In genomic region chr1:91564004-91564403, GRCm38 (mm10) we compare ENCODE assay signal across 9 mouse cellular contexts. TPM values are rescaled to one million over a fixed set of nuclear protein-coding genes. Genes with fewer than 3 reads are reported as not detected.
DNase-seq lines count a peak whose midpoint lies in the region; ATAC-seq and TF ChIP-seq lines count a peak whose summit lies in the region.
"Had no signal": no experiment of that assay in that cellular context is flagged by ENCODE, and none has a peak within 500 bp of the region (broad histone marks: within the 10 kb centered on the region; RNA-seq: fewer than 3 reads in every experiment).

No protein-coding gene starts in this region.

- no peaks in the 10 kb centered on the region for H3K36me3 ChIP-seq in hindbrain, postnatal 0 days (ENCODE audit: insufficient read depth, low read length)
- peaks cover 2% of the 10 kb centered on the region; the same call in 1 of the 2 replicates for H3K36me3 ChIP-seq in hindbrain, embryonic 13.5 days
- H3K36me3 ChIP-seq in ES-Bruce4 (ENCODE audit: control insufficient read depth, insufficient read depth, low read length, poor library complexity, severe bottlenecking), result no peaks in the 10 kb centered on the region
- H3K36me3 ChIP-seq in hindbrain, embryonic 16.5 days (ENCODE audit: control insufficient read depth, insufficient read depth, low read length), result no peaks in the 10 kb centered on the region
- H3K36me3 ChIP-seq: embryonic facial prominence, embryonic 13.5 days had no signal

- WGBS in hindbrain, postnatal 0 days, result 78% methylated on average over 3 of the region's 3 CpGs
- 79% methylated on average over 3 of the region's 3 CpGs for WGBS in hindbrain, embryonic 13.5 days
- WGBS in hindbrain, embryonic 16.5 days, result 77% methylated on average over 3 of the region's 3 CpGs

- H3K4me2 ChIP-seq in hindbrain, postnatal 0 days (ENCODE audit: low read depth, low read length), result no peak overlapping the region
- no peak overlapping the region for H3K4me2 ChIP-seq in hindbrain, embryonic 13.5 days
- H3K4me2 ChIP-seq in hindbrain, embryonic 16.5 days (ENCODE audit: low read length), result no peak overlapping the region
- H3K4me2 ChIP-seq: embryonic facial prominence, embryonic 13.5 days had no signal

- H3K4me3 ChIP-seq in hindbrain, postnatal 0 days (ENCODE audit: low read length), result no peak overlapping the region
- no peak overlapping the region for H3K4me3 ChIP-seq in hindbrain, embryonic 13.5 days
- H3K4me3 ChIP-seq in ES-Bruce4 (ENCODE audit: low read depth, low read length), result no peak overlapping the region
- H3K4me3 ChIP-seq in hindbrain, embryonic 16.5 days (ENCODE audit: low read length), result no peak overlapping the region
- H3K4me3 ChIP-seq: embryonic facial prominence, embryonic 13.5 days had no signal

- no peaks in the 10 kb centered on the region for H3K27me3 ChIP-seq in hindbrain, postnatal 0 days (ENCODE audit: insufficient read depth, low read length)
- H3K27me3 ChIP-seq in hindbrain, embryonic 13.5 days, result no peaks in the 10 kb centered on the region
- no peaks in the 10 kb centered on the region for H3K27me3 ChIP-seq in ES-Bruce4 (ENCODE audit: control insufficient read depth, insufficient read depth, low read length, poor library complexity, severe bottlenecking)
- H3K27me3 ChIP-seq in hindbrain, embryonic 16.5 days (replicated peaks; ENCODE audit: control insufficient read depth, insufficient read depth, low read length), result no peaks in the 10 kb centered on the region
- H3K27me3 ChIP-seq: embryonic facial prominence, embryonic 13.5 days had no signal

- H3K4me1 ChIP-seq in hindbrain, postnatal 0 days (ENCODE audit: insufficient read depth, low read length), result no peaks in the 10 kb centered on the region
- H3K4me1 ChIP-seq in hindbrain, embryonic 13.5 days (replicated peaks), result no peaks in the 10 kb centered on the region
- H3K4me1 ChIP-seq in ES-Bruce4 (ENCODE audit: control insufficient read depth, insufficient read depth, low read length), result no peaks in the 10 kb centered on the region
- H3K4me1 ChIP-seq in hindbrain, embryonic 16.5 days (ENCODE audit: control insufficient read depth, insufficient read depth, low read depth, low read length), result no peaks in the 10 kb centered on the region

- TF ChIP-seq POLR2A in ES-Bruce4 (IDR thresholded peaks at IDR 0.05; ENCODE audit: insufficient read depth, low read length), result no peak

- peak; percentile 56 for TF ChIP-seq CTCF in hindbrain, postnatal 0 days (IDR thresholded peaks at IDR 0.05; ENCODE audit: low read depth)
- TF ChIP-seq CTCF in ES-Bruce4 (IDR thresholded peaks at IDR 0.05; ENCODE audit: low read depth, low read length), result peak; percentile 20

- TF ChIP-seq EP300 in ES-Bruce4 (IDR thresholded peaks at IDR 0.05; ENCODE audit: insufficient read depth, low read depth, low read length), result no peak

- H3K9me3 ChIP-seq in hindbrain, postnatal 0 days (ENCODE audit: low read length), result no peaks in the 10 kb centered on the region
- H3K9me3 ChIP-seq in hindbrain, embryonic 13.5 days, result no peaks in the 10 kb centered on the region
- no peaks in the 10 kb centered on the region for H3K9me3 ChIP-seq in ES-Bruce4 (replicated peaks; ENCODE audit: control insufficient read depth, insufficient read depth, low read length, poor library complexity, severe bottlenecking)
- H3K9me3 ChIP-seq in hindbrain, embryonic 16.5 days (ENCODE audit: control insufficient read depth, low read length), result no peaks in the 10 kb centered on the region
- H3K9me3 ChIP-seq: embryonic facial prominence, embryonic 13.5 days had no signal

- DNase-seq in hindbrain, postnatal 0 days (ENCODE audit: low spot score), result peak; percentile 19
- DNase-seq in brain, adult 2 months (ENCODE audit: low read depth, low spot score), result peak; percentile 14
- DNase-seq in lung, postnatal 10 days, result peak; percentile 43
- DNase-seq in right cerebral cortex, postnatal 4 days, result no peak
- DNase-seq in right cerebral cortex, postnatal 10 days (ENCODE audit: low spot score in 2 of 2), result no peak

- no peak overlapping the region for H3K9ac ChIP-seq in hindbrain, postnatal 0 days (replicated peaks; ENCODE audit: low read length)
- no peak overlapping the region for H3K9ac ChIP-seq in hindbrain, embryonic 13.5 days
- no peak overlapping the region for H3K9ac ChIP-seq in ES-Bruce4 (ENCODE audit: low read depth, poor library complexity, severe bottlenecking)
- H3K9ac ChIP-seq in hindbrain, embryonic 16.5 days (ENCODE audit: low read depth, low read length), result no peak overlapping the region
- H3K9ac ChIP-seq: embryonic facial prominence, embryonic 13.5 days had no signal

- ATAC-seq in hindbrain, postnatal 0 days, result no peak
- no peak for ATAC-seq in hindbrain, embryonic 13.5 days (ENCODE audit: low FRiP score)
- no peak for ATAC-seq in hindbrain, embryonic 16.5 days

- H3K27ac ChIP-seq in hindbrain, postnatal 0 days, result no peak overlapping the region
- no peak overlapping the region for H3K27ac ChIP-seq in hindbrain, embryonic 13.5 days
- H3K27ac ChIP-seq in ES-Bruce4 (ENCODE audit: insufficient read depth, low read length), result no peak overlapping the region
- H3K27ac ChIP-seq in hindbrain, embryonic 16.5 days (ENCODE audit: low read depth, low read length), result no peak overlapping the region
- H3K27ac ChIP-seq: embryonic facial prominence, embryonic 13.5 days had no signal

RNA-seq across cellular contexts. Expression of gene Asb1, which starts 23.7 kb away (rescaled TPM):
- 35.2 and 41.9 TPM in 2 replicates for total RNA-seq in hindbrain, postnatal 0 days (2014; rRNA removed)
- polyA plus RNA-seq in hindbrain, postnatal 0 days (2015; fragmentation: Nextera tagmentation; extraction: Ambion mirVana), result 9.5 and 10.2 TPM in 2 replicates
- polyA plus RNA-seq in hindbrain, embryonic 13.5 days (2015; fragmentation: Nextera tagmentation; extraction: Ambion mirVana), result 10.1 and 10.9 TPM in 2 replicates
- 9.5 and 10.6 TPM in 2 replicates for polyA plus RNA-seq in ES-Bruce4 (2011; ENCODE audit: insufficient read depth, insufficient read length, low read depth, missing spikeins)
- polyA plus RNA-seq in hindbrain, embryonic 16.5 days (2015; fragmentation: Nextera tagmentation; extraction: Ambion mirVana), result 10.3 and 12.0 TPM in 2 replicates

Comparison
In these comparisons a context has a peak if more than half of its experiments do, and no peak if none do; other contexts are left out.
1. DNase-seq: peak in hindbrain, postnatal 0 days (single experiment), brain, adult 2 months (single experiment) and lung, postnatal 10 days (single experiment); none in right cerebral cortex, postnatal 4 days (single experiment) and right cerebral cortex, postnatal 10 days (0 of 2).